Mouse (Mus musculus) CH12.LX (cell line): Measurements from ENCODE around the gene Erich4. TPM values are rescaled to one million over a fixed set of nuclear protein-coding genes. Genes with fewer than 3 reads are reported as not detected.

Source experiments
- DNase-seq: peaks from one replicate; pipeline ENCODE4 v3.0.0-alpha.2; 2013; ENCODE audit errors: extremely low read depth
- H3K27ac ChIP-seq: 2 replicates; pipeline ENCODE4 v1.5.1; 2012; ENCODE audit warnings: low read depth, mild to moderate bottlenecking, control low read depth, moderate library complexity; ENCODE audit not compliant: insufficient read depth
- H3K27me3 ChIP-seq: replicated peaks from 2 replicates; pipeline ENCODE3; 2012; ENCODE audit warnings: inconsistent platforms
- H3K36me3 ChIP-seq, 2 experiments: replicated peaks in 1 of 2; 2 replicates each; pipeline versions ENCODE3 to v1.6.1; 2012; ENCODE audit warnings: inconsistent platforms in 1 of 2, low read length in 1 of 2, mild to moderate bottlenecking in 1 of 2, mixed read lengths in 1 of 2, moderate library complexity in 1 of 2; ENCODE audit not compliant: control insufficient read depth in 1 of 2, insufficient read depth in 1 of 2
- H3K4me1 ChIP-seq, 2 experiments: 2 replicates each; pipeline ENCODE4 v1.6.1; 2012; ENCODE audit warnings: inconsistent platforms in 1 of 2, moderate library complexity in 1 of 2; ENCODE audit not compliant: insufficient read depth in 2 of 2, control insufficient read depth in 1 of 2
- H3K4me2 ChIP-seq: 2 replicates; pipeline ENCODE4 v1.6.1; 2012; ENCODE audit warnings: low read depth, mild to moderate bottlenecking, control low read depth; ENCODE audit not compliant: poor library complexity, insufficient read depth, severe bottlenecking
- H3K4me3 ChIP-seq, 3 experiments: fragments of 150-350 bp in 1 of 3; sonication (generic) in 1 of 3; replicated peaks in 1 of 3; 2 replicates each; pipeline versions ENCODE3 to v1.5.1; 2011 to 2012; ENCODE audit warnings: low read depth in 2 of 3, low read length in 2 of 3, mild to moderate bottlenecking in 2 of 3, moderate library complexity in 2 of 3, control low read depth in 1 of 3, improper control_type of control experiment in 1 of 3, inconsistent platforms in 1 of 3, mixed read lengths in 1 of 3; ENCODE audit not compliant: poor library complexity in 1 of 3
- H3K79me2 ChIP-seq: replicated peaks from 2 replicates; pipeline ENCODE4 v1.6.1; 2012; ENCODE audit warnings: mild to moderate bottlenecking, moderate library complexity; ENCODE audit not compliant: control insufficient read depth, poor library complexity, insufficient read depth, severe bottlenecking; ENCODE audit errors: extremely low read depth
- H3K9ac ChIP-seq: 2 replicates; pipeline ENCODE4 v1.6.1; 2012; ENCODE audit warnings: low read depth, mild to moderate bottlenecking, control low read depth, moderate library complexity; ENCODE audit not compliant: insufficient read depth
- H3K9me3 ChIP-seq: replicated peaks from 2 replicates; pipeline ENCODE3; 2012; ENCODE audit warnings: low read length, inconsistent platforms, mixed read lengths
- BHLHE40 ChIP-seq: IDR thresholded peaks from 2 replicates; pipeline ENCODE4 v1.6.1; 2011; ENCODE audit warnings: mild to moderate bottlenecking, low read depth, low read length, improper control_type of control experiment
- CHD1 ChIP-seq: IDR thresholded peaks from 2 replicates; pipeline ENCODE4 v1.6.1; 2012; ENCODE audit warnings: low read depth, low read length, improper control_type of control experiment, inconsistent platforms
- CHD2 ChIP-seq: IDR thresholded peaks from 2 replicates; pipeline ENCODE4 v1.6.1; 2011; ENCODE audit warnings: low read length, improper control_type of control experiment
- CTCF ChIP-seq, 2 experiments: IDR thresholded peaks in 1 of 2; conservative IDR thresholded peaks in 1 of 2; 2 replicates each; pipeline ENCODE4 v1.5.1; 2011 to 2012; ENCODE audit warnings: low read depth in 2 of 2, low read length in 2 of 2, improper control_type of control experiment in 1 of 2, inconsistent platforms in 1 of 2, mild to moderate bottlenecking in 1 of 2, moderate library complexity in 1 of 2
- ELF1 ChIP-seq: IDR thresholded peaks from 2 replicates; pipeline ENCODE4 v1.6.1; 2014; ENCODE audit warnings: low read depth, mild to moderate bottlenecking, inconsistent platforms, low read length, improper control_type of control experiment
- ETS1 ChIP-seq: conservative IDR thresholded peaks from 2 replicates; pipeline ENCODE4 v1.6.1; 2012; ENCODE audit warnings: low read depth, mild to moderate bottlenecking, inconsistent platforms, low read length, improper control_type of control experiment, moderate library complexity
- GABPA ChIP-seq: IDR thresholded peaks from 2 replicates; pipeline ENCODE4 v1.6.1; 2012; ENCODE audit warnings: low read depth, low read length, improper control_type of control experiment, inconsistent platforms; ENCODE audit not compliant: insufficient replicate concordance
- IRF4 ChIP-seq: IDR thresholded peaks from 2 replicates; pipeline ENCODE4 v1.6.1; 2014; ENCODE audit warnings: low read depth, mild to moderate bottlenecking, inconsistent platforms, low read length, improper control_type of control experiment
- JUN ChIP-seq: IDR thresholded peaks from 2 replicates; pipeline ENCODE4 v1.6.1; 2011; ENCODE audit warnings: low read depth, mild to moderate bottlenecking, low read length, improper control_type of control experiment, moderate library complexity; ENCODE audit not compliant: insufficient read depth
- JUND ChIP-seq: conservative IDR thresholded peaks from 2 replicates; pipeline ENCODE4 v1.6.1; 2011; ENCODE audit warnings: low read depth, low read length, improper control_type of control experiment
- KAT2A ChIP-seq: IDR thresholded peaks from 2 replicates; pipeline ENCODE4 v1.6.1; 2012; ENCODE audit warnings: low read length, improper control_type of control experiment, inconsistent platforms; ENCODE audit not compliant: insufficient replicate concordance
- MAFK ChIP-seq: IDR thresholded peaks from 2 replicates; pipeline ENCODE4 v1.6.1; 2011; ENCODE audit warnings: low read length, improper control_type of control experiment; ENCODE audit not compliant: insufficient replicate concordance
- MEF2A ChIP-seq: IDR thresholded peaks from 2 replicates; pipeline ENCODE4 v1.6.1; 2014; ENCODE audit warnings: low read depth, mild to moderate bottlenecking, inconsistent platforms, low read length, improper control_type of control experiment, borderline replicate concordance
- MYC ChIP-seq: IDR thresholded peaks from 2 replicates; pipeline ENCODE4 v1.6.1; 2011; ENCODE audit warnings: low read depth, mild to moderate bottlenecking, improper control_type of control experiment, low read length
- NELFE ChIP-seq: IDR thresholded peaks from 2 replicates; pipeline ENCODE4 v1.6.1; 2011; ENCODE audit warnings: low read depth, low read length, improper control_type of control experiment
- PAX5 ChIP-seq: IDR thresholded peaks from 2 replicates; pipeline ENCODE4 v1.6.1; 2012; ENCODE audit warnings: low read length, inconsistent platforms, mixed read lengths
- POLR2A ChIP-seq: IDR thresholded peaks from 2 replicates; pipeline ENCODE4 v1.6.1; 2011; ENCODE audit warnings: low read depth, mild to moderate bottlenecking, improper control_type of control experiment, low read length
- POLR2AphosphoS2 ChIP-seq: IDR thresholded peaks from 2 replicates; pipeline ENCODE4 v1.6.1; 2011; ENCODE audit warnings: low read depth, low read length, improper control_type of control experiment
- RAD21 ChIP-seq: IDR thresholded peaks from 2 replicates; pipeline ENCODE4 v1.6.1; 2011; ENCODE audit warnings: low read depth, mild to moderate bottlenecking, low read length, improper control_type of control experiment, moderate library complexity
- RCOR1 ChIP-seq: conservative IDR thresholded peaks from 2 replicates; pipeline ENCODE4 v1.6.1; 2012; ENCODE audit warnings: low read depth, mild to moderate bottlenecking, inconsistent platforms, low read length, improper control_type of control experiment
- SIN3A ChIP-seq: IDR thresholded peaks from 2 replicates; pipeline ENCODE4 v1.6.1; 2012; ENCODE audit warnings: low read length, improper control_type of control experiment, inconsistent platforms
- SMC3 ChIP-seq: IDR thresholded peaks from 2 replicates; pipeline ENCODE4 v1.6.1; 2011; ENCODE audit warnings: low read depth, low read length, improper control_type of control experiment
- TCF12 ChIP-seq: IDR thresholded peaks from 2 replicates; pipeline ENCODE4 v1.6.1; 2014; ENCODE audit warnings: low read depth, mild to moderate bottlenecking, inconsistent platforms, low read length, improper control_type of control experiment
- UBTF ChIP-seq: IDR thresholded peaks from 2 replicates; pipeline ENCODE4 v1.6.1; 2012; ENCODE audit warnings: low read depth, mild to moderate bottlenecking, inconsistent platforms, low read length, improper control_type of control experiment, moderate library complexity
- ZMIZ1 ChIP-seq: IDR thresholded peaks from 2 replicates; pipeline ENCODE4 v1.6.1; 2012; ENCODE audit warnings: low read depth, mild to moderate bottlenecking, inconsistent platforms, low read length, improper control_type of control experiment
- ZNF384 ChIP-seq: IDR thresholded peaks from 2 replicates; pipeline ENCODE4 v1.6.1; 2012; ENCODE audit warnings: low read depth, low read length, improper control_type of control experiment, inconsistent platforms
- dilution Hi-C: fragments of 300-500 bp; cut with MboI; formaldehyde crosslinking; loops from 2 replicates; pipeline ENCODE4 v1.14.3; 2020; ENCODE audit warnings: low sequenced_read_pairs; ENCODE audit not compliant: extremely low pct_unique_long_range_greater_than_20kb, extremely low pct_ligation_motif_present
- in situ Hi-C: fragments of 300-500 bp; cut with MboI; formaldehyde crosslinking; loops from 3 replicates; pipeline ENCODE4 v1.14.3; 2019; ENCODE audit warnings: low sequenced_read_pairs, low pct_ligation_motif_present, low pct_unique_long_range_greater_than_20kb, mixed read lengths
- polyA plus RNA-seq: library from polyadenylated mRNA; unstranded; fragments of >175 nt; gene quantifications from 2 replicates; pipeline ENCODE4 v1.2.1, GENCODE M21; 2012; ENCODE audit warnings: low read depth; ENCODE audit not compliant: insufficient read length
- total RNA-seq, 2 experiments: library from RNA; depleted of rRNA; stranded (reverse); fragments of 300-350 nt in 1 of 2; fragments of >200 nt in 1 of 2; gene quantifications; 2 replicates each; pipeline ENCODE4 v1.2.3; 2012 to 2014

Gene Erich4
- total and polyA plus RNA-seq, 3 experiments: not detected

DNA sequence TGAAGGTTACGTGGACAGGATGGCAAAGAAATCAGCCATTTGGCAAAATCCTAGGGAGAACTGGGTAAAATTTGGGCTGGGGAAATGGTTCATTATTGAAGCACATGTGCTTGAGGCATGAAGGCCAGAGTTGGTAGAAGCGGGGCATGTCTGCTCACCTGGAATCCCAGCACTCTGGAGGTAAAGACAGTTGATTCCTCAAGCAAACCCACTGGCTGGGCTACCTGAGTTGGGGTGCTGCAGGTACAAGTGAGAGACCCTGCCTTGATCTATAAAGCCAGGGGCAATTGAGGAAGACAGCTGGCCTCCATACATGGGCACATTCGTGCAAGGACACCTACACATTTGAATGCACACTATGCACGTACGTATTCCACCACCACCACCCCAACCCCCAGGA lies 4.4 kb upstream of the Erich4 start:
- TF ChIP-seq ZMIZ1 (no peak), CHD1 (no peak), POLR2A (no peak), RCOR1 (no peak), TCF12 (no peak), ETS1 (no peak), UBTF (no peak), MAFK (no peak), PAX5 (no peak), ZNF384 (no peak), IRF4 (no peak), RAD21 (no peak), SIN3A (no peak), ELF1 (no peak), CHD2 (no peak)
- peak overlapping the region; percentile 47 for H3K9ac ChIP-seq
- in situ Hi-C loops: no loop called here

DNA sequence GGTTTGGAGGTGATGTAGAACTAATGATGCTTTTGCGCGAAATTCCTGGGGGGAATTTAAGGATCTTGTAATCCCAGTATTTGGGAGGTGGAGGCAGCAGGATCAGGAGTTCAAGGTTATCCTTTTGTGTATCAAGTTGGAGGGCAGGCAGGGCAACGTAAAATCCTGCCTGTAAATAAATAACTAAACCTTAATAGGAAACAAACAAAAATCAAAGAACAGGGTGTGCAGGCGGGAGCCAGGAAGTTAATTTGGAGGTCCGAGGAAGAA lies 4.0 kb upstream of the Erich4 start:
- DNase-seq: no peak
- H3K4me1 ChIP-seq: peaks cover 4 to 16% of the 10 kb centered on the region in 2 experiments
- peaks cover 7% of the 10 kb centered on the region for H3K27me3 ChIP-seq
- no peak for TF ChIP-seq TCF12
- no peak for TF ChIP-seq KAT2A
- TF ChIP-seq NELFE: no peak
- TF ChIP-seq ZMIZ1: no peak
- no peak for TF ChIP-seq MYC
- TF ChIP-seq CTCF (conservative IDR thresholded peaks at IDR 0.05 in 1 of 2, IDR thresholded peaks at IDR 0.05 in 1 of 2; ENCODE audit: low read depth in 2 of 2, low read length in 2 of 2): no peak
- TF ChIP-seq SIN3A: no peak
- no peak for TF ChIP-seq ZNF384
- TF ChIP-seq JUN: no peak
- no peak for TF ChIP-seq MAFK
- no peak for TF ChIP-seq RAD21
- TF ChIP-seq SMC3: no peak
- TF ChIP-seq BHLHE40: no peak
- TF ChIP-seq GABPA: no peak
- TF ChIP-seq CHD2: no peak
- no peak for TF ChIP-seq POLR2AphosphoS2
- no peak for TF ChIP-seq JUND
- TF ChIP-seq MEF2A: no peak
- TF ChIP-seq POLR2A: no peak
- H3K4me2 ChIP-seq: peak overlapping the region; percentile 65
- no peaks in the 10 kb centered on the region for H3K79me2 ChIP-seq
- dilution Hi-C loops (no loop called here), in situ Hi-C loops (no loop called here)
- no peak overlapping the region for H3K27ac ChIP-seq
- H3K9me3 ChIP-seq: no peaks in the 10 kb centered on the region
- H3K36me3 ChIP-seq: peaks cover 18 to 43% of the 10 kb centered on the region in 2 experiments
- peak overlapping the region; percentile 47 for H3K9ac ChIP-seq
- peak overlapping the region; percentile 71 to 92 (median 83) for H3K4me3 ChIP-seq

More for the DNA sequence above, 4.4 kb upstream of the Erich4 start:
- H3K4me2 ChIP-seq: peak overlapping the region; percentile 65
- no peak overlapping the region for H3K27ac ChIP-seq
- peaks cover 7% of the 10 kb centered on the region for H3K27me3 ChIP-seq
- peak overlapping the region in 2 of 3 experiments; percentile 71 to 83 for H3K4me3 ChIP-seq
- no peaks in the 10 kb centered on the region for H3K9me3 ChIP-seq
- dilution Hi-C loops: no loop called here
- peaks cover 22 to 48% of the 10 kb centered on the region in 2 experiments for H3K36me3 ChIP-seq
- H3K4me1 ChIP-seq: peaks cover 4 to 13% of the 10 kb centered on the region in 2 experiments
- H3K79me2 ChIP-seq: no peaks in the 10 kb centered on the region
- DNase-seq: no peak
